In the genomic region with DNA sequence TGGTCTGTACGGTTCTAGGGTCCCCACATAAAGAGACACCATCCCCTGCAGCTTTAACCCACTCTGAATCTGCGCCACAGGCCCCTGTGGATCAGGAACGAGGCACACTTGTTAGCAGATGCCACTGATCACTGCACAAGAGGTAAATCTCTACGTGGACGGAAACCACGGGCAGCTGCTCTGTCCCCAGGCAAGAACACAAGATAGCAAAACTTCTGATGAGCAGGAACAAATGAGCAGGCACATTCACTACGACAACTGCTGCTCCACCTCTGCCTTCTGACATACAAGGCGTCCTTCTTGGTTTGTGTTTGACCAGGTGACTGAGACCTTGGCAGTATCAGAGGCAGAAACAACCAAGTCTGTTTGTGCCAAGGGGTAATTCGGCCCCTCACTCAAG, we compare ENCODE assay signal across 17 mouse cellular contexts.
DNase-seq lines count a peak whose midpoint lies in the region; TF ChIP-seq lines count a peak whose summit lies in the region.
"Had no signal": no experiment of that assay in that cellular context is flagged by ENCODE, and none has a peak within 500 bp of the region (broad histone marks: within the 10 kb centered on the region; RNA-seq: fewer than 3 reads in every experiment).

No protein-coding gene starts in this region.

- peak; percentile 22 for DNase-seq in heart, adult 11 months
- no peak for DNase-seq in heart, postnatal 36 days
- DNase-seq in urinary bladder, postnatal 25 days (ENCODE audit: low spot score), result no peak
- DNase-seq: adrenal gland, adult 2 months; adrenal gland, adult 8-10 months; adrenal gland, postnatal 10 days; adrenal gland, postnatal 14 days; adrenal gland, postnatal 25 days; adrenal gland, postnatal 36 days; B cell, adult 2 months; cerebellum, adult 11 months; cerebellum, adult 11-12 months; cerebellum, adult 18-20 months had no signal

- H3K27me3 ChIP-seq in myocyte (ENCODE audit: control insufficient read depth, insufficient read depth, insufficient read length), result no peaks in the 10 kb centered on the region
- H3K27me3 ChIP-seq: CH12.LX, Patski had no signal

- TF ChIP-seq POLR2A in myocyte (IDR thresholded peaks at IDR 0.05; ENCODE audit: insufficient read length, low read depth), result no peak

- no peak overlapping the region for H3ac ChIP-seq in myocyte (ENCODE audit: control insufficient read depth, insufficient read length)

- intact Hi-C loops in heart, postnatal 36 days (cut with DNase I), result no loop called here

- no peaks in the 10 kb centered on the region for H3K79me2 ChIP-seq in myocyte (ENCODE audit: control insufficient read depth, insufficient read depth)

- no peak overlapping the region for H3K4me2 ChIP-seq in myocyte (ENCODE audit: low read depth)

- peaks cover 27% of the 10 kb centered on the region for H3K36me3 ChIP-seq in myocyte (ENCODE audit: control insufficient read depth, insufficient read depth)
- H3K36me3 ChIP-seq: G1E had no signal

- H3K4me3 ChIP-seq in myocyte, result no peak overlapping the region

TF ChIP-seq in myocyte, 11 proteins besides CTCF, POLR2A, EP300 and RAD21:
- TF ChIP-seq TCF3 (IDR thresholded peaks at IDR 0.05; ENCODE audit: insufficient read length, low read depth) (peak; percentile 58), MYOD1 (IDR thresholded peaks at IDR 0.05; ENCODE audit: control insufficient read depth in 1 of 3, insufficient read length in 2 of 3, low read depth in 2 of 3) (peak; percentile 61 to 93 (median 88)), MYOG (IDR thresholded peaks at IDR 0.05; ENCODE audit: control insufficient read depth in 1 of 3, insufficient read depth in 1 of 3, insufficient read length in 2 of 3, low read depth in 2 of 3) (peak; percentile 72 to 94 (median 82)), SRF (IDR thresholded peaks at IDR 0.05; ENCODE audit: control insufficient read depth, insufficient read length, low read depth) (no peak), E2F4 (IDR thresholded peaks at IDR 0.05; ENCODE audit: insufficient read depth) (no peak), REST (IDR thresholded peaks at IDR 0.05; ENCODE audit: insufficient read depth, insufficient read length) (no peak), MAX (IDR thresholded peaks at IDR 0.05; ENCODE audit: low read depth) (no peak), POLR2AphosphoS2 (IDR thresholded peaks at IDR 0.05; ENCODE audit: insufficient read length, low read depth) (no peak), TCF12 (IDR thresholded peaks at IDR 0.05; ENCODE audit: insufficient read depth, poor library complexity, severe bottlenecking) (peak; percentile 73)
